Mouse (Mus musculus): Measurements from ENCODE around the gene Pgc. TPM values are rescaled to one million over a fixed set of nuclear protein-coding genes. Genes with fewer than 3 reads are reported as not detected.
A peak's percentile ranks its signal among the peaks of the same experiment; 100 is the strongest.

Pgc gene
- polyA plus RNA-seq, 1 experiment from 2014 or later = not detected

DNA sequence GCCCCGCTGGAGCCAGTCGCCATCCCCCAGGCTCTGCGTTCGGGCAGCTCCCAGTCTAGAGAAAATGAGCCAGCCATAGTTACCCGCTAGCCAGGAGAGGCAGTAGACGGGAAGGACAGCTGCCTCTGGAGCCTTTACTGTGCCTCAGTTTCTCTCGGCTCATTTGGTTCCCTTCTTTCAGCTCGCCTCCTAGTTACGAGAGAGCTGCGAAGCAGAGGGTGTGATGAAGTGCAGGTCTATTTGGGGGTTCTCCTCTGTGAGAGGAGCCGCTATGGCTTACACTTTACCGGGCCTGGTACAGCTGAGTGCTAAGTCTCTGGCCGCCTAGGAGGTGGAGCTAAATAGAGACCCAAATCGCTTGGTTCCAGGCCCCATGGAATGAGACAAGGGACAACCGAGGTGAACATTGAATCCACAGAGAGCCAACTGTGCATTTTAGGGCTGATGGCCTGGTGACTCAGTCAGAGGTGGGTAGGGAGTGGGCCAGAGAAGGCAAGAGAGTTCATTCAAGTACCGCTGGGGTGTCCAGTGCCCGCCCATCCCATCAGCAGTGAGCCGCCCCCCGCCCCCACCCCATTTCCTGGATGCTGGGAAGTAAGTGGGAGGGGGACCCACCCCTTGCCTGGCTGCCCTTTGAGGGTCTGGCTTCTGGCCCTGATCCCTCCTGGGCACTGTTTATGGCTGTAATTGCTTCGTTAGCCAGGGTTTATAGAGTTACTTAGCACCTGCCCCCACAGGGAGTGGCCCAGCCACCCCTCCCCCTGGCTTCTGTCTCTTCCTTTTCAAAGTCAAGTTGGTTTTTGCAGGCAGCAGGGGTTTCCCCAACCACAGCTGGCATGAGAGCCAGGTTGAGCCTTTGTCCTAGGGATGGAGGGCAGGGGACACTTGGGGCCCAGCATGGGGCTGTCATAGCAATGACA lies 12.5 kb downstream of the Pgc start:
- H3K4me3 ChIP-seq (ENCODE audit: low read length) = peak overlapping the region; percentile 74
- H3K9ac ChIP-seq (ENCODE audit: low read depth, low read length) = peak overlapping the region; percentile 80; the same call in 1 of the 2 replicates
- peaks cover 14% of the 10 kb centered on the region for H3K4me1 ChIP-seq (ENCODE audit: control insufficient read depth, insufficient read depth, low read length)
- 3% methylated on average over 20 of the region's 20 CpGs for WGBS
- no peaks in the 10 kb centered on the region for H3K36me3 ChIP-seq (ENCODE audit: control insufficient read depth, insufficient read depth, low read length)
- no peaks in the 10 kb centered on the region for H3K27me3 ChIP-seq (ENCODE audit: control insufficient read depth, insufficient read depth, low read length)
- peak overlapping the region; percentile 90 for H3K27ac ChIP-seq (ENCODE audit: low read depth, low read length)
- H3K4me2 ChIP-seq (replicated peaks; ENCODE audit: low read depth, low read length) = peak overlapping the region; percentile 96
- H3K9me3 ChIP-seq (ENCODE audit: control insufficient read depth, low read length) = no peaks in the 10 kb centered on the region
- no peak for ATAC-seq (ENCODE audit: low FRiP score, low TSS enrichment)

DNA sequence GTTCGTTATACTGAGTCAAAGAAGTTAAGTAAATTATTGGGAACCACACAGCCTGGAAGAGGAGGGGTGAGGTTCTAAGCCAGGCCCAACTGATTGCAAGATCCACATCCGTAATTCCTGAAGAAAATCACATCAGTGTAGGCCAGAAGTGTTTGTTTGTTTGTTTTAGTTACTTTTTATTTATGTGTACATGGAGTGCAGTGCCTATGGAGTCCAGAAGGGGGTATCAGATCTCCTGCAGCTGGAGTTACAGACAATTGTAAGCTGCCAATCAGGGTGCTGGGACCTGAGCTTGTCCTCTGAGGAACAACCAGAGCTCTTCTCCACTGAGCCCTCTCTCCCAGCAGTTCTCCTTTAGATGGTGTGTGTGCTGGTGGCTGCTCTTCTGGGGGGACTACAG lies 13.5 kb downstream of the Pgc start:
- Histone ChIP-seq H3K27ac (ENCODE audit: low read depth, low read length) (no peak overlapping the region), H3K4me1 (ENCODE audit: control insufficient read depth, insufficient read depth, low read length) (peaks cover 14% of the 10 kb centered on the region), H3K36me3 (ENCODE audit: control insufficient read depth, insufficient read depth, low read length) (no peaks in the 10 kb centered on the region), H3K9me3 (ENCODE audit: control insufficient read depth, low read length) (no peaks in the 10 kb centered on the region; the same call in 1 of the 2 replicates), H3K27me3 (ENCODE audit: control insufficient read depth, insufficient read depth, low read length) (no peaks in the 10 kb centered on the region), H3K9ac (ENCODE audit: low read depth, low read length) (no peak overlapping the region), H3K4me3 (ENCODE audit: low read length) (no peak overlapping the region), H3K4me2 (replicated peaks; ENCODE audit: low read depth, low read length) (no peak overlapping the region)
- WGBS = 59% methylated on average over 2 of the region's 2 CpGs
- ATAC-seq (ENCODE audit: low FRiP score, low TSS enrichment) = no peak

DNA sequence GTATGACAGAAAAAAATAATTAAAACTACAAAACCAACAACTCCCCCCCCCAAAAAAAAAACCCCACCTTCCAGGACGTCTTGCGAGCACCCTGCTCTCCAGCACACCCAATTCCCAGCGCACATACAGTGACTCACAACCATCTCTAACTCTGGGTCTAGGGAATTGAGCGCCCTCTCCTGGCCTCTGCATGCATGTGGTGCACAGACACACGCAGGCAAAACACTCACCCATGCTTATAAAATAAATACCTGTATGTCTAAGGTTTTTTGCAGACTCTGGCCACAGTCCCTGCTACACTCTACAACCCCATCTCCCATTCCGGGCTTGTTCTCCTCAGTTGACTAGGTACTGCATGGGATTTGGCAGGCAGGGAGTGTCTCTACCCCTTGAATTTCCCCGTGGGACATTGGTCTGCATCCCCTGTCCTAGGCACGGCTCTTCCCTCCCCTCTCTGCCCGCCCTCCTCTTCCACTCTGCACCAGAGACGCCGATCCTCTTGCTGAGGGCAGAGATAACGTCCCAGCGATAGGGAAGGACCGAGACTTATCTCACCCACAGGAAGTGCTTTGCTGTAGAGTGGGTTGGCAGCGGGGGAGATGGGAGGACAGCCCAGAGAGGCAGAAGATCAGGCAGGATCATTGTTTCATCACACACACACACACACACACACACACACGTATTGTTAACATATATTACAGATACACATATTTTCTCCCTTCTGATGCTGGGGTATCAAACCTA lies 16.5 kb downstream of the Pgc start:
- H3K9me3 ChIP-seq (ENCODE audit: control insufficient read depth, low read length) = no peaks in the 10 kb centered on the region; the same call in 1 of the 2 replicates
- no peak overlapping the region for H3K27ac ChIP-seq (ENCODE audit: low read depth, low read length)
- no peak overlapping the region for H3K4me3 ChIP-seq (ENCODE audit: low read length)
- H3K4me2 ChIP-seq (replicated peaks; ENCODE audit: low read depth, low read length) = no peak overlapping the region
- WGBS = 40% methylated on average over 16 of the region's 16 CpGs
- H3K36me3 ChIP-seq (ENCODE audit: control insufficient read depth, insufficient read depth, low read length) = no peaks in the 10 kb centered on the region
- H3K27me3 ChIP-seq (ENCODE audit: control insufficient read depth, insufficient read depth, low read length) = no peaks in the 10 kb centered on the region
- ATAC-seq (ENCODE audit: low FRiP score, low TSS enrichment) = no peak
- H3K4me1 ChIP-seq (ENCODE audit: control insufficient read depth, insufficient read depth, low read length) = peaks cover 14% of the 10 kb centered on the region
- no peak overlapping the region for H3K9ac ChIP-seq (ENCODE audit: low read depth, low read length)

DNA sequence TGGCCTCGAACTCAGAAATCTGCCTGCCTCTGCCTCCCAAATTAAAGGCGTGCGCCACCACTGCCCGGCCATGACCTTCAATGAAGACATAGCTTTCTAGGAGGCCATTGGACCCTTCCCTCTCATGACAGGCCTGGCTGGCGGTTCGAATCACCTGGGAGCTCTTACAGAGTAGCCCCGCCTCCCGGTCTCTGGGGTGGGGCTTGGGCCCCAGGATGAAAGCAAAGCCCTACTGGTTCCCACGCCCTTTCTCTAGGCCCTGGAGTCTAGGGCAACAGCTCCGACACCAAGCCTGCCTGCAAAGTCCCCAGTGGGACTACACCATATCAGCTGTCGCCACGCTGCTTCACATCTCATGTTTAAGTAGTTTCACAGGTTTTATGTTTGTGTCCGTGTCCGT lies 17.4 kb downstream of the Pgc start:
- H3K36me3 ChIP-seq (ENCODE audit: control insufficient read depth, insufficient read depth, low read length) = no peaks in the 10 kb centered on the region
- no peak overlapping the region for H3K4me2 ChIP-seq (replicated peaks; ENCODE audit: low read depth, low read length)
- H3K4me1 ChIP-seq (ENCODE audit: control insufficient read depth, insufficient read depth, low read length) = peaks cover 7% of the 10 kb centered on the region
- H3K4me3 ChIP-seq (ENCODE audit: low read length) = no peak overlapping the region
- no peak overlapping the region for H3K9ac ChIP-seq (ENCODE audit: low read depth, low read length)
- ATAC-seq (ENCODE audit: low FRiP score, low TSS enrichment) = no peak
- no peaks in the 10 kb centered on the region; the same call in 1 of the 2 replicates for H3K9me3 ChIP-seq (ENCODE audit: control insufficient read depth, low read length)
- 92% methylated on average over 14 of the region's 14 CpGs for WGBS
- H3K27ac ChIP-seq (ENCODE audit: low read depth, low read length) = no peak overlapping the region
- H3K27me3 ChIP-seq (ENCODE audit: control insufficient read depth, insufficient read depth, low read length) = no peaks in the 10 kb centered on the region

DNA sequence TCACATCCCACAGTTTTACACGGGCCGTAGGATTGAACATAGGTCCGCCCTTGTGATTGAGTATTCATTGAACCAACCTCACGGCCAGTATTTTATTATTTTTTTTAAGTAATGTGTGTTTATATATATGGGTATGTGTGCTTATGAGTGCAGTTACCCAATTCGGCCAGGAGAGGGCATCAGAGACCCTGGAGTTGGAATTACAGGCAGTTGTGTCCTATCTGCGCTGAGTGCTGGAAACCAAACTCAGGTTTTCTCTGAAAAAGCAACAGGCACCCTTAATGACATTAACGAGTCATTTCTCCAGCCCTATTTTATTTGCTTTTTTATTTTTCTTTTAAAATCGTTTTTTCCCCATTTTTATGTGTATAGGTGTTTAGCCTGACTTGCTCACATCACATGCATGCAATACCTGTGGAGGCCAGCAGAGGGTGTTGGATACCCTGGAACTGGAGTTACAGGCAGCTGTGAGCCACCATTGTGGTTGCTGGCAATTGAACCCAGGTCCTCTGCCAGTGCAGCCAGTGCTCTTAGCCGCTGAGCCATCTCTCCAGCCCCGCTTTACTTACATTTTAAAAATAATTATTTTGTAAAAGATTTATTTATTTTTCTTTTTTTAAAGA lies 18.2 kb downstream of the Pgc start:
- WGBS = 87% methylated on average over 10 of the region's 10 CpGs
- no peak for ATAC-seq (ENCODE audit: low FRiP score, low TSS enrichment)
- Histone ChIP-seq H3K4me2 (replicated peaks; ENCODE audit: low read depth, low read length) (no peak overlapping the region), H3K4me3 (ENCODE audit: low read length) (no peak overlapping the region), H3K36me3 (ENCODE audit: control insufficient read depth, insufficient read depth, low read length) (no peaks in the 10 kb centered on the region), H3K4me1 (ENCODE audit: control insufficient read depth, insufficient read depth, low read length) (no peaks in the 10 kb centered on the region), H3K9me3 (ENCODE audit: control insufficient read depth, low read length) (no peaks in the 10 kb centered on the region; the same call in 1 of the 2 replicates), H3K27me3 (ENCODE audit: control insufficient read depth, insufficient read depth, low read length) (no peaks in the 10 kb centered on the region), H3K27ac (ENCODE audit: low read depth, low read length) (no peak overlapping the region), H3K9ac (ENCODE audit: low read depth, low read length) (no peak overlapping the region)

DNA sequence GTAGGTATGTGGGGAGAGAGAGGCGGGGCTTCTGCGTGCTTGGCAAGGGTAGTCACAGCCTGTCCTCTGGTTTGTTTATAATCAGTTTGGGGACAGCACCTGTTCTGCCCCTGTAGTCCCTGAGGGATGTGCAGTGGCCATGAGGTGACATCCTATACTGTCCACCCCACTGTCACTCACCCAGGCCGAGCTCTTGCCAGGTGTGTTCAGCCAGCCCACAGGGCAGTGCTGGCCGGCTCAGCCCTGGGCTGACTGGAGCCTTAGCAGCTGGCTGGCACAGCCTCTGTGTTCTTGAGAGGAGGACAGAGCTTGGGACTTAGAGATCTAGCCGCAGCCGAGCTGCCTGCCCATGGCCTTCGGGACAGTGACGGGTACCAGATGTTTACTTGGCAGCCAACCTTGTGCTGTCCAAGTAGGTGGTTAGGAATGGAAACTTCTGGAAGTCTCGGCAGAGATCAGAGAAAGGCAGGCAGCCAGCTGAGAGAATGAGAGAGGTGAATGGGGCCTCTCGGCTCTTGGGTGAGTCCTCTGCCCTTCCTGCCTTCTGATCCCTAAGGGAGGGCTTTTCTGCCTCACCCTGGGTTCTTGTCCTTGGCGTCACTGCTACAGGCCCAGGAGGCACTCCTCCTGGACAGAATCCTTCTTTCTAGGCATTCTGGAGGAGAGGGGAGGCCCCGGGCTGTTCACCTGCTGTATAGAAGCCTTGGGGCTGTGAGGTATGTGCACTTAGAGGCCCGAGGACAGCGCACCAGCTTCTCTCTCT lies 22.3 kb downstream of the Pgc start:
- ATAC-seq (ENCODE audit: low FRiP score, low TSS enrichment) = peak; percentile 55; the same call in 1 of the 2 replicates
- no peaks in the 10 kb centered on the region for H3K27me3 ChIP-seq (ENCODE audit: control insufficient read depth, insufficient read depth, low read length)
- no peak overlapping the region for H3K9ac ChIP-seq (ENCODE audit: low read depth, low read length)
- H3K27ac ChIP-seq (ENCODE audit: low read depth, low read length) = no peak overlapping the region
- no peaks in the 10 kb centered on the region for H3K36me3 ChIP-seq (ENCODE audit: control insufficient read depth, insufficient read depth, low read length)
- no peaks in the 10 kb centered on the region; the same call in 1 of the 2 replicates for H3K9me3 ChIP-seq (ENCODE audit: control insufficient read depth, low read length)
- H3K4me1 ChIP-seq (ENCODE audit: control insufficient read depth, insufficient read depth, low read length) = no peaks in the 10 kb centered on the region
- WGBS = 57% methylated on average over 14 of the region's 14 CpGs
- no peak overlapping the region for H3K4me2 ChIP-seq (replicated peaks; ENCODE audit: low read depth, low read length)
- H3K4me3 ChIP-seq (ENCODE audit: low read length) = no peak overlapping the region

DNA sequence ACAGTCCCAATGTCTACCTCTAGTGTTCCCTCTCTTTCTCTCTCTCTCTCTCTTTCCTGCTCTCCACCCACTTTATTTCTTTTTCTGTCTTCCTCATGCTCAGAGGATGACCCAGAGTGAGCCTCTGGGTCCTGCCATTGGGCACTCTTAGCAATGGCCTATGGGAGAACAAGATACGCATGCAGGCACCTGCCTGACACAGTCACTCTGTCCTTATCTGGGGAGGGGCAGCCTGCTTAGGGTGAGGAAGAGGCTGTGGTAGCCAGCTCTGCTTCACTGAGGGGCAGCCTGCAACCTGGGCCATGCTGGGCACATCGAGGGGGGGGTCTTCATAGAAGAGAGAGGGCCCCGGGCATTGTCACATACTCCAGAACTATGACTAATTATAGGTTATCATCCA lies 23.0 kb downstream of the Pgc start:
- Histone ChIP-seq H3K4me2 (replicated peaks; ENCODE audit: low read depth, low read length) (no peak overlapping the region), H3K27ac (ENCODE audit: low read depth, low read length) (no peak overlapping the region), H3K4me1 (ENCODE audit: control insufficient read depth, insufficient read depth, low read length) (no peaks in the 10 kb centered on the region), H3K27me3 (ENCODE audit: control insufficient read depth, insufficient read depth, low read length) (no peaks in the 10 kb centered on the region), H3K36me3 (ENCODE audit: control insufficient read depth, insufficient read depth, low read length) (no peaks in the 10 kb centered on the region), H3K9me3 (ENCODE audit: control insufficient read depth, low read length) (no peaks in the 10 kb centered on the region; the same call in 1 of the 2 replicates), H3K4me3 (ENCODE audit: low read length) (no peak overlapping the region), H3K9ac (ENCODE audit: low read depth, low read length) (no peak overlapping the region)
- 88% methylated on average over 3 of the region's 3 CpGs for WGBS
- ATAC-seq (ENCODE audit: low FRiP score, low TSS enrichment) = no peak

DNA sequence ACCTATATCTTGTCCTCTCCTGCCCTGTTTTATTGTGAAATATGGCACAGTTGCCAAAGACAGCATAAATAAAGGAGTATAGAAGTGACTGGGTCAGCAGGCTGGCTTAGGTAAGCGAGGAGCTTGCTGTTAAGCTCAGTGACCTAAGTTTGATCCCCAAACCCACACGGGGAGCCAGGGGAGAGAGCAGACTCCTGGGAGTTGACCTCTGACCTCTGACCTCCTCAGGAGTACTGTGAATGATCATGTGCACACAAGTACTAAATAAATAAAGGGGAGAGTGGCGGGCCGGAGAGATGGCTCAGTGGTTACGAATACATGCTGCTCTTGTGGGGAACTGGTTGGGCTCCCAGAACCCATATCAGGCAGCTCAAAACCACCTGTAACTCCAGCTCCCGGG lies 23.5 kb downstream of the Pgc start:
- H3K27ac ChIP-seq (ENCODE audit: low read depth, low read length) = no peak overlapping the region
- H3K4me1 ChIP-seq (ENCODE audit: control insufficient read depth, insufficient read depth, low read length) = no peaks in the 10 kb centered on the region
- no peak for ATAC-seq (ENCODE audit: low FRiP score, low TSS enrichment)
- H3K27me3 ChIP-seq (ENCODE audit: control insufficient read depth, insufficient read depth, low read length) = no peaks in the 10 kb centered on the region
- no peaks in the 10 kb centered on the region for H3K36me3 ChIP-seq (ENCODE audit: control insufficient read depth, insufficient read depth, low read length)
- no peaks in the 10 kb centered on the region; the same call in 1 of the 2 replicates for H3K9me3 ChIP-seq (ENCODE audit: control insufficient read depth, low read length)
- H3K4me2 ChIP-seq (replicated peaks; ENCODE audit: low read depth, low read length) = no peak overlapping the region
- no peak overlapping the region for H3K4me3 ChIP-seq (ENCODE audit: low read length)
- 57% methylated on average over 6 of the region's 6 CpGs for WGBS
- no peak overlapping the region for H3K9ac ChIP-seq (ENCODE audit: low read depth, low read length)

Data from kidney, embryonic 14.5 days (tissue).